Mouse (Mus musculus) ovary, adult 18-20 months (tissue): ENCODE data around the gene Hand2.

Experiments
- DNase-seq: peaks from one replicate; pipeline ENCODE4 v3.0.0; 2022; ENCODE audit warnings: low spot score, mixed read lengths

The Hand2 gene

DNA sequence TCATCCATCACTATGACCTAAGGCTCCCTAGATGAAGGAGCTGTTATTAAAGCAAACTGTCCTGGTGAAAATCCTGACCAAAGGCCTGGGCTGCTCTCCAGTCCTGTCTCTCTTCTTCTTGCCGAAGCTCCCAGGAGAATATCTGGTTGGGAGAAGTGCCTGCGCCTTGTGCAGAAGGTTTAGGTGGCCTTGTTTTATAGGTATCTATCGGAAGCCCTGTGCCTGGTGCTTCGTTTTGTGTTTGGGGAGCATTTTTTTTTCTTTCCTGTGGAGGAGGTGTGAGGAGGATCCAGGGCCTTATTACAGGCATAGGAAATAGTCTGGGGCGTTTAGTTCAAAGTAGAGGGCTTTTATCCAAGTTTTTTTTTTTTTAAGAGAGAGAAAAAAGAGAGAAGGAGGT is 3.9 kb downstream of the Hand2 start:
- no peak for DNase-seq

DNA sequence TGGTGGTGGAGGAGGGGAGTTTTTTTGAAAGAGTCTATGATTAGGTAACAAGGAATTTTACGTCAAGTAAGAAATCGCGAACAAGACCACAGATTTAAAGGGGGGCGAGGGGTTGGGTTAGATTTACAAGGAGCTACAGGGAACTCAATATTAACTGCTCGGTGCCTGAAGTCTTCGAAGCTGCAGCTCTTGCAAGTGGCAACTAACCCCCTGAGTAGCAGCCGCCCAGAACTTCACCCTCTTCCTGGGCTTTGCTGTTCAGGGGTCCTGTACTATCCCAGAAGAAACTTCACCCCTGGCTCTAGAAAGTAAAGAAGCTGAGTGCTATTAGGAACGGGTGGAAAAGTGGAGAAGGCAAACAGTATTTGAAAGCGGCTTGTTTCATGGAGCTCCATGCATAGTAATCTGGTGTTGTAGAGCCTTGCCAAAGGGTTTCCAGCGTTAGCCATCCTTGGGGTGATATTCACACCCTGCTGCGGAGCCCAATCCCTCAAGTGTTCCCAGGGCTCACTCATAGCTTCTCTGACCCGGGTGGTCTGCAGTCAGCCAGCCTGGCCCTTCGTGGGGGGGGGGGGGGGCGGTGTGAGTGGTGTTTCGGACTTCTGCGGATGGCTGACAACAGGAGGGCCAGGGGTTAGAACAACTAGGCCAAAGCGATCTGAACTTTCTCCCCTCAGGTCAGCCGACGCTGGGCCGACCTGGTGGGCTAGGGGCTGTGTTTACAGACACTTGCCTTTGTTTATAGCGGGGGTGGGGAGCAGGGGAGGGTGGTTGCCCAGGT is 4.5 kb downstream of the Hand2 start:
- no peak for DNase-seq

DNA sequence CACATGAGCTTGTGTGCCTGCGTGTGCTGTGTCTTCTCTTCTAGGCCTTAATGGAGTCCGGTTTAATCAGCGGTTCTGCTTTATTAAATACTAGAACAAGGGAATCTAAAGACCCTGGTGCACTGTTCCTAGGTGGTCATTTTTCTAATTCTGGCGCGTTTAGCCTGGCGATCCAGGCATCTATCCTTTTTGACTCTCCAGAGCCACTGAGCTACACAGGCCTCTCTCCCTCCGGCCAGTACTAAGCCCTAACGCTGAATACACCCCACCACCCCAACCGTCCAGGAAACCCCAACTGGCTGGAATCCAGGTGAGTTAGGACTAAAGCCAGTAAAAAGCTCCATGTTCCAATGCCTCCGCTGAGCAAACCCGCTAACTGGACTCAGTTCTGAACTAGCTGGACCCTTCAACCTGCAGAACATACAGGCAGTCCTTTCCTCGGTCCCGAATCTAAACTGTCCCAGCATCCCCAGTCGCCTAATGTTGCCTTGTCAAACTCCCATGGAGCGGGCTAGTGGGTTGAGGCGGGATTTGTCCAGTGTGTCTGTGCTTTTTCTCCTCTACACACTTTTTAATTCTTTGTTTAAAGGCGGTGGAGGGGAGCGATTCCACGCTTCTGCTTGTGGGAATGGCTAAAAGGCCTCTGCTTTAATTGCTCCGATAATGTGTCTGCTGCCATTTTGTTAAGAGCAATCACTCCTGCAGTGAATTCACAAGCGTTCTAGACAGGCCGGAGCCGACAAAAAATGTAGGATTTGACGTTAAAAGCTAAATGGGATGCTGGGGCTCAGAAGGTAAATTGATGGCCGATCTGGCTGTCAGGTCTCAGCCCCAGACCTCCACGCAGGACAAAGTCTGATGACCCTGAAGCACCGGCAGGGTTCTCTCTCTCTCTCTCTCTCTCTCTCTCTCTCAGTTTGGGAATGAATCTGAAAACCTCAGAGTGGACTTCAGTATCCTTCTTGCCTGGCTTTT is 5.6 kb downstream of the Hand2 start:
- DNase-seq, result no peak

DNA sequence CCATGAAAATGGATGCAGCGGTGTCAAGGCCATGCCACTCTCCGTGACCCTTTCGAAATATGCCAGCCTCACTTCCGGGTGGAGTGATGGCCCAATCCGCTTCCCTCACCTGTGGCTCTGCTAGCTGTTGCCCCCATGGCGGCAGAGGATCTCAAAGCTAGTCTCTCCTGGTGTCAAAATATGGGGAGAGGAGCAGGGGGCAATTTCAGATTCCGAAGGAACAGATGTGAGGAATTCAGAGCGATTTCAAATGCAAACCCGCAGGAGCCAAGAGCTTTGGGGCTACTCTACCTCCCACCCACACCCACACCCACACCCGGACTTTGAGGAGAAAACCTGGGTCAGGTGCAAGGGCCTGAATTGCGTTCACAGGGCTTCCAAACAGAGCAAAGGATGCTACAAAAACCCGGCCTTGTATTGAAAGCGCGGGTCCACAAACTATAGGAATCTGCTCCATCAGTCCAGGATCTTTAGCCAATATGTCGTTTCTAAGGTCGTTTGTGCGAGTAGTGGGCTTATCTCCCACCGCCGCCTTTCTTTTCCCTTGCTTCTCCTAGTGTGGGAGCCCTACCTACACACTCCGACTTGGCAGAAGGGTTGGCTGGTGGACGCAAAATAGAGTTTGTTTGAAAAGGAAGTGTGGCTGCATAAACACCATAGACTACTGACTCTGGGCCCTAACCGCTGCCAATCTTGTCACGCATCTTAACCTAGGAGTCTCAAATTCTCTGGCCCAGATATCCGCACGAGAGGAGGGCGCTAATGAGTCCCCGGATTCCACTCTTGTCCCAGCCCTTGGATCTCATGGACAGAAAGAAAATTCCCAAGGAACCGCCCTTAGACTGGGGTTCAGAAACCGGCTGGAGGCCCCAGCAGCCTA is 6.7 kb downstream of the Hand2 start:
- no peak for DNase-seq

DNA sequence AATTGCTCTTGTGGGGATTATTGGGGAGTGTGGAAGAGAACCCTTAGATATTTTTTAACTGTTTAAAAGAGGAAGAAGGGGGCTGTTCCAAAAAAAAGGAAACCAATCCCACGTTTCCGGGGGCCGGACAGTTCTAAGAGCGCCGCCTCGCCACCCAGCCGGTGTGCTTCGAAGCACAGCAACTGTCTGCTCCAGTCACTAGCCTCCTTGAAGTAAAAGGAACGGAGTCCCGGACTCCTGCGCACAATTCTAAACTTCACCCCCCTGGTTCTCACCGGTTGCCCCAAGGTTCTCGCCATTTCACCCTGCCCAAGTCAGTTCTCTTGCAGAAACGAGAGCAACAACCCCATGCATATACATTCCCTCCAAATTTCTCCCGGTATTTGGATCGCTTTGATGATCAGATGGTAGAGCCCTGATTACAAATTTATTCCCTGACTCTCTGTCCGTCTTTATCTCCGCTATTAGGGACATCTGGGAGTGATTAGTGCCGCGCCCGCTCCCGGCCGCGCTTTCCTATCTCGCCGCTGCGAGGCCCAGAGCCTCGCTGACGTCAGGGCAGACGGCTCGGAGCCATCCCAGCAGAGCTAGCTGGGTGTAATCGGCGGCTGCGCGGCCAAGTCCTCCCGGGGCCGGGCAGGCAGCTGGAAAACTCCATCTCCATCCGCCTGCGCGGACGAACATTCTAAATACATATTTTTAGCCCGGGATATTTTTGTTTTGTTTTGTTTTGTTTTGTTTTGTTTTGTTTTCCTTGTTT is 7.6 kb downstream of the Hand2 start:
- DNase-seq, result no peak

DNA sequence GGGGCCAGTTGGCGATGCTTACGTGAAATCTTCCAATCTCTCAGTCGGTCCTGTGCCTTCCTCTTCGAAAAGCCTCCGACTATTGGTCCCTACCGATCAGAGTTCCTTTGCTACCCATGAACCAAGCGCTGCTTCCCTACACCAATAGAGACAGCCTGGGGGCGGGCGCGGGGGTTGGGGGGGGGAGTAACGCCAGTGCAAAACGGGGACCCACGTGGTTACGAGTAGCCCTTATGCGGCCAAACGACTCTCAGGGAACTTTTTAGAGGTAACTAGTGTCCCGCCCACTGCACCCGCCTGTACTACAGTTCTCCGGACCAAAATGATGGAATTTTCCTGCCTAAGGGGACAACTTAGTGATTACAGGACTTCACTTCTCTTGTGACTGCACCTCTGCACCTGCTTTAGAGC is 8.2 kb downstream of the Hand2 start:
- DNase-seq, result no peak

DNA sequence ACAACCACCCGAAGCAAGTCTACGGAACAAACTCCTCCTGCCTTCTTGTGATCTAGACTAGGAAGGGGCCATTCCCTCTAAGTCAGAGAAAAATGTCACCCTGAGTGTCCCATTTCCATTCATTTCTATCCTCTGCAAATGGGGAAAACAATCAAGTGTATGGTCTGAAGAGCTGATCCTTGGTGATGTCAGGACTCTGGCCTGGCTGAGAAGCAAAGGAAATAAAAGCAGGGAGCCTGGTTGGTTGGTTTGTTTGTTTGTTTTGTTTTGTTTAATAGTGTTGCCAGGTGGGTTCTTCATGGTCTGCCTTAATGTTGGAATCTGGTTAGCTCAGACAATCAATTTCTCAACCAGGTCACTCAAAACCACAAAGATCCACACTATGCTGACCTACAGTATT is 9.3 kb downstream of the Hand2 start:
- no peak for DNase-seq

DNA sequence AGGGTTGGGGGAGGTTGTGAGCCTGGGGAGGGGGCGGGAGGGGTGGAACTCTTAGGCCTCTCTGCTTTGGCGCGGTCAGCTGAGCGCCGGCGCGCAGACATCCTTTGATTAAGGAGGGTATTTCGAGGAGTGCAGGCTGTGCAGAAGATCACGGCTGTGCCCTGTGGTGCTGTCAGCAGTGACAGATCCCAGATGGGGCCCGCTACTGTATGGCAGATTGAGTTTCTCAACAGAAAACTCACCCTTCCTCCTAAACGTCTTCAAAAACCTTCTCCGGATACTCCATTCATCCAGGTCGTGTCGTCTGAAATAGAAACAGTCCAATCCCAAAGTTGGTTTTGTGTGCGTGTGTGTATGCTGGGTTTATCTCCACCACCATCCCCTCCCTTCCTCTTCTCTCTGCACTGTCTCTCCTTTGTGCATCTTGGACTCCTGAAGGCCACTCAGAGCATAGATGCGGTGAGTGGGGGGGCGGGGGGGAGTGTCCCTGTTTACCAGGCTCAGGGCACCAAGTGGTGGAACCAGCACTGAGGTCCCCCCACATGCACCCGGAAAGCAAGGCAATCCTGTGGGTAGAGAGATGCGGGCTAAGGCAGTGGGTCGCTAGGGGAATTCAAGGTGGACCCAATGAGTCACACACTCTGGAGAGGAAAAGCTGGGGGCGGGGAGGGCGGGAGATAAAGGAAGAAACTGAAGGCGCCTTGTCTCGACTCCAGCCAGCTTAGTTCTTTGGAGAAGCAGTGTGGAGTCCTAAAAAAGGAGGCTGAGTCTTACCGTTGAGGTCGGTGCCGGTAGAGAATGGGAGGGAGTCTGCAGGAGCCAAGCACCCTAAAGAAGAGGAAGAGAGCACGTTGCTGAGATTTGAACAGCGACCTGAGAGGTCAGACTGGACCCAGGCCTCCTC is 11.2 kb downstream of the Hand2 start:
- DNase-seq, result no peak

DNA sequence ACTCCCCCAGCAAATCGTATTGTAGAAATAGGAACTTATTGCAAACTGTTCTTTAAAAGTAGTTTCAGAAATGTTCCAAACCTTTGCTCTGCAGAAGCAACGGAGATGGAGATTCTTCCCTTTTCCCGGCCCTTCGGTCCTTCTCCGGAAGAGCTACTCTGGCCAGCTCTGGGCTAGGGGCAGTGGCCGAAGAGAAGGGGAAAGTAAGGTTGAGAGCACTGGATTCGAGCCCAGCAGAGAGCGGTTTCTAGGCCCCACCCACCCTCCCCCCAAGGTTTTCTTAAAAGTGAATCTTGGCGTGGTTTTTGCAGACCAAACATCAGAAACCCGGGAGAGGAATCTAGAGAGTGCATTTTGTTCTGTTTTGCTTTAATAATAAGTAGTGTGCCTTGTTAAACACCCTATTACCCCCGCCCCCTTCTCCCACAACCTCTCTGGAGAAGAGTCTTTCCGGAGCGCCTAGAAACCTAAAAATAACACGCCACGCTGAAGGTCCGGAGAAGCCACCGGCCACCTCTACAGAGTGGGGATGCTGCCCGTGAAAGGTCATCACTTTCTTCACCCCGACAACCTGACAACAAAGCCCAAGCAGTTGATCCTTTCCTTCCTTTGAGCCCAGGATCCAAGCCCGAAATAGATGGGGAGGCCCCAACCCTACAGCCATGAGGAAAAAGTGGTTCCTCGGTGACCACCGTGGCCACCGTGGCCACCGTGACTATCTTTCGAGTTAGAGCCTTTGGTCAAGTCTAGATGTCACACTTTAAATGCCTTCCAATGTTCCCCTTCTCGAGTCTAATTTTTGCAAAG is 12.1 kb downstream of the Hand2 start:
- DNase-seq, result no peak

DNA sequence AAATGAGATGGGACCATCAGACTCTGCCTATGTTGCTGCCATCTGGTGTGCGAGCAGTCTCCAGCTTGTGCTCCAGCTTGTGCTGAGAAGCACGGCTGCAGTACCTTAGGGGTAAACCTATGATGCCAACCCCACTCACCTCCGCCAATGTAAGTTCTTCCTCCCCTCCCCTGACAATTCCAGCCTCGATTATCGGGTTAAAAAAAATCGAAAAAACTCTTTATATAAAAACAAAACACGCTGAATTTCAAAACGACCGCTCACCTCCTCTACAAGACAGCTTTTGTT is 12.6 kb downstream of the Hand2 start:
- DNase-seq, result no peak

DNA sequence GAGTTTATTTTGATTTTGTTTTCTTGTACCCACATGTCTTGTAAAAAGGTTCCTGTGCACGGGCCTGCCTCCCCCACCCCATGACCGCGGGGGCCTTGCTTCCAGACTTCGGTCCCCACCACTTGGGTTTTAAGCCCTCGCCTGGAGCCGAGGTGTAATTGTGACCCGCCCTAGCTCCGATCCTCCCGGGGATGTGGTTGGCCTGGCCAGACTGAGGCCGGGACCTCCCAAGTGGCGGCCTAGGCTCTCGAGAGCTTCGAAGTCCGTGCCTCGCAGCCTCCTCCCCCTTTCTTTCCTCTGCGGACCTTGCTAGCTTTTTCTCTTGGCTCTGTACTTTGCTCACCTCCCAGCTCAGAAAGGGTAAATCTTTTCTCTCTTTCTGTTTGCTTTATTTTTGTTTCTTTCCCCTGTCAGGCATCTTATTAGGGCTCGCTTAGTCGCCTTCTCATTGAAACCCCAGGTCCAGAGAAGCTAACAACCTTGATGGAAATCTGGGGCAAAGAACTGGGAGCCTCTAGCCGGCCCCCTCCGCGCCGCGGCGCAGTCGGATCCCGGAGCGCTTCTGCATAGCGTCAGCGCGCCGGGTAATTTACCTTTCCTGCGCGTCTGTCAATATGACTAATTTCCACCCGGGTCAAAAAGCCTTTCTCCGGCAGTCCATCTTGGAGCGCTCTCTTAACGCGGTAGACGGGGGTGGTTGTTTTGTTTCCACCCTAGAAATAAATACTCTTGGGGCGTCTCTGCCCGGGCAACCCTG is 13.2 kb downstream of the Hand2 start:
- no peak for DNase-seq

DNA sequence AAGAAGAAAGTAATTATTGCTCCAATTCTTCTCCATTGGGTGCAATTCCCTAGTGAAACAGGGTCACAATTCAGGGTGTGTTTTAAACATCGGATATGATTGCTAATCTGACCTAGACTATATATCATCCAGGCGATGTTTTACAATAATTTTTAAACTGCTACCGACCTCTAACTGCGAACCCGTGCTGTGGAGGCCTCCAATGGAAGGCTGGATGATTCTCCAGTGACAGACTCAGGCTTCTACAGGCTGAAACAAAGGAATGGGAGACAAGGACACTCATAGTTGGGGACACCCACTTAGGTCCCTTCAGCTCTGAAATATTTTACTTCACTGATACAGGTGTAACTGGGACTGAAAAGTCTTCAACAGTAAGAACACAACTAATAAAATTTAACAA is 13.9 kb downstream of the Hand2 start:
- DNase-seq, result no peak

DNA sequence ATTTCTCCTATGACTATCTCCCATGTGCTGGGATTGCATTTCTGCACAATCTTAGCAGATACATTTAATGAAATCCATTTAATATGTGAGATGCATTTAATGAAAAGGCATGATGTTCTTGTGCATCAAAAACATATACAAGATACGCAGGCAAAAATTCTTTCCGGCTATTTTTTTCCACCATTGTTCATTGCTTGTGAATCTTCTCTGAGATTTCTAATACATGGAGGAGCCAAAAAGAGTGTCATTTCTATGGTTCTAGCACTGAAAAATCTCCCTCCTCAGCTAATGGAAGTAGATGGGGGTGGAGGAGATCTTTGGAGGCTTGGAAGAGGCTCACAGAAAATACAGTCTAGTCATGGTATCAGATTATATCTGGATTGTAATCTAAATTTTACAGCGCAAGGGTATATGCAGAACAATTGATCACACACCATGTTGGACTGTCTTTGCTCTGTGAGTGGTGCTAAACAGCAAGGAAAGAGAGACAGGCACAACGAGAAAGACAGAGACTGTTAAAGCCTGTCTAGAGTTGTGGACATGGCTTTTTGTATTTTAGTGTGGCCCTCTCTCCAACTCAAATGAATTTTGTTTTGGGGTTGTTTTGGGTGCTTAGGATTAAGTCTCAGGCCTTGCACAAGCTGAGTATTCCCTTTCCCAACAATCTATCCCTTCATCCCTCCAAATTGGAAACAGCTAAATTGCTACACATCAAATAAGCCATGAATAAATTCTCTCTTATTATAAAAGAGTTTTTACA is 16.7 kb downstream of the Hand2 start:
- DNase-seq, result no peak

DNA sequence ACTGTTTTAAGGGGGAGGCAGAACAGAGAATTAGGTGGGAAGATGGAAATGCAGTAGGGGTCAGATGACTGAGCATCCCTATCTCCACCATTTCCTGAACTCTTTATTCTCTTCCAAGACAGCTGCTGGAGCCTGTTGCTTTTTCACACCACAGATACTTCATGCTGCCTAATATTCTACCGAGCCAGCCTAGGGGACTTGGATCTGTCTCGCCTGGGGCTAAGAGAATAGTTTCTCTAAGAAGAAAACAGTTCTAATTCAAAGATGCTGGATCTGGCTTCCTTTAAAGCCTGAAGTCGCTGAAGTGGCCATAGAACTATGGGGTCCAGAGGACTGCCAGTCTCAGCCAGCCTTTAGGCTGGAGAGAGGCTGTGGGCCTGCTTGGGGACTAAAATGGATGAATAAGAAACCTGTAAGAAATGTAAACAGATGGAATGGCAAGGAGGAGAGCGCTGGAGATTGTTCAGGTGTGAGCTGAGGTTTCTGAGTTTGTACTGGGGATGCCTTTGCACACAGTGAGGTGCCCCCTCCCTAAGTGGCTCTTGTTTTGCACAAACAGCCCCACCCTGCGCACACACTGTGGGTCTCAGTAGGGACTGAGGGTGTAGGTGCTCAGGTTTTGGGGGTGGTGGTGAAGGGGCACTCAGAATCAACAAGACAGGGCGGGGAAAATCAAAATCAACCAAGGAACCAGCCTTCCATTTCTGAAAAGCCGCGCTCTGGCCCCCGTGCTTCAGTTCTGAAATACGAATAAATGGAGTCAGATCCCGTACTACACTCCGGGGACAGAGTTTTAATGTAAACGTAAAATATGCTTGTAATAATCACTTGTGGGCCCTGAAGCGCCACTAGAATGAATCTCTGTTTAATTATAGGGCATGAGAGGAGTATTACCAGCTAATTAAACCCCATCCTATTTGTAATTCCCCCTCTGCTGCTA is 19.2 kb downstream of the Hand2 start:
- DNase-seq, result no peak

DNA sequence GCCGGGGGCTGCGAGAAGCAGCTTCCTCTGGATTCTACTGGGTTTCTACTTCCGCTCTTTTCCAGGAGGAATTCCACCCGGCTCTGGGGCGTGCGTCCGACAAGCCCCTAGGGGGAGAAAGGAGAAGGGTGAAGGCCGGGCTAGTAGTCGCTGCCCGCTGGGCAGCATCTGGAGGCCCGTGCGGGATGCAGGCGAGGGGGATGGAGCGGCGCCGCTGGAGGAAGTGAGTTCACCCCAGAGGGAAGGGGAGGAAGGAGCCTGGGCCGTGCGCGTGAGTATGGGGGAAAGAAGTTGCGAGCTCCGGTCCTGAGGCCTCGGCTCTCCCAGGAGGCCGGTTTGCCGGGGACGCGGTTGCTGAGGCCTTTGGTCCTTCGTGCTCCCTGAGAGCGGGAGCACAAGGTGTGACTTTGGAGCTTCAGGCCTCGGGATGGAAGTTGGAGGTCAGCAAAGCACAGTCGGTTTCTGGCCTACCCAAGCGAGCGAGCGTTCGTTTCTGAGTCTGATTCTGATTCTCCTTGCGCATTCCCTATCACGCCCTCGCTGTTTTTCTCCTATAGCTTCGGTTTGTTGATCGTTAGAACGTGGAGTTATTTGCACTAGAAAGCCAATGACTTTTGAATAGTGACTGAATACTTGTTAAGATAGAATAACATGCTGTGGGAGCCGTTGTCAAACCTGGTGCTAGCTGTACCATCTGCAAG is 20.2 kb downstream of the Hand2 start:
- no peak for DNase-seq

DNA sequence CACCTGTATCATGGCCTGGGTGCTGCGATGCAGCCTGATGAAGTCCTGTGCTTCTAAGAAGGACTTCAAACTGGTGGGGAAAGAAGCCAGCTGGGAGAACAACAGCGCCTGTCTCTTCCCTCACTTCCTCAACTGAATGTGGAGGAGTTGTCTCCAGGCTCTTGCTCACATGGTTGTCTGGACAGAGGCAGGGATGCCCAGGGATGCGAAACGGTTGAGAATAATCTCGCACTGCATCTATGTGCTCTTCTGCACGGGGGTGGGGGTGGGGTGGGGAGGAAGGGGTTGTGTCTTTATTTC is 20.7 kb downstream of the Hand2 start:
- no peak for DNase-seq
